Mouse (Mus musculus): ENCODE results near the gene Rnf123. TPM values are rescaled to one million over a fixed set of nuclear protein-coding genes. Genes with fewer than 3 reads are reported as not detected.
"Not testable (repeated sequence)": the region's sequence is repeated elsewhere in the genome, so short reads cannot be mapped to it uniquely, and the experiment has no call there.

Gene Rnf123
- polyA plus RNA-seq, 1 experiment: 20.9 TPM

DNA sequence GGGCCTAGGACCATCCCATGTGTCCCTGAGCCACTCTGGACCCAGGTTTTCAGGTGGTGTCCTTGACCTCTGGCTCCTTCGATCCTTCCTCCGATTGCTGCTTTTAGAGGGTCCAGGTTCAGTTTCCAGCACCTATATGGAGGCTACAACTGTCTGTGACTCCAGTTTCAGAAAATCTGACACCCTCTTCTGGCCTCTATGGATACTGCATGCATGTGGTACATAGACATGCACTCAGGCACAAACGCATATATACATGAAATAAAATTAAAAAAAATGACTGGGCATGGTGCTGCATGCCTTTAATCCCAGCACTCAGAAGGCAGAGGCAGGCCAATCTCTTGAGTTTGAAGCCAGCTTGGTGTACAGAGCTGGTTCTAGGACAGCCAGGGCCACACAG is 55.3 kb downstream of the Rnf123 start:
- peaks cover 17% of the 10 kb centered on the region for H3K36me3 ChIP-seq (ENCODE audit: control insufficient read depth, insufficient read depth, low read length, poor library complexity, severe bottlenecking)
- H3K27ac ChIP-seq (ENCODE audit: insufficient read depth, low read length): no peak overlapping the region
- no peaks in the 10 kb centered on the region for H3K9me3 ChIP-seq (replicated peaks; ENCODE audit: control insufficient read depth, insufficient read depth, low read length, poor library complexity, severe bottlenecking)
- H3K9ac ChIP-seq (ENCODE audit: low read depth, poor library complexity, severe bottlenecking): no peak overlapping the region
- no peak overlapping the region for H3K4me3 ChIP-seq (ENCODE audit: low read depth, low read length)
- no peaks in the 10 kb centered on the region for H3K27me3 ChIP-seq (ENCODE audit: control insufficient read depth, insufficient read depth, low read length, poor library complexity, severe bottlenecking)
- H3K4me1 ChIP-seq (ENCODE audit: control insufficient read depth, insufficient read depth, low read length): no peaks in the 10 kb centered on the region
- TF ChIP-seq POLR2A (IDR thresholded peaks at IDR 0.05; ENCODE audit: insufficient read depth, low read length): no peak
- TF ChIP-seq CTCF (IDR thresholded peaks at IDR 0.05; ENCODE audit: low read depth, low read length): no peak
- TF ChIP-seq EP300 (IDR thresholded peaks at IDR 0.05; ENCODE audit: insufficient read depth, low read depth, low read length): no peak

DNA sequence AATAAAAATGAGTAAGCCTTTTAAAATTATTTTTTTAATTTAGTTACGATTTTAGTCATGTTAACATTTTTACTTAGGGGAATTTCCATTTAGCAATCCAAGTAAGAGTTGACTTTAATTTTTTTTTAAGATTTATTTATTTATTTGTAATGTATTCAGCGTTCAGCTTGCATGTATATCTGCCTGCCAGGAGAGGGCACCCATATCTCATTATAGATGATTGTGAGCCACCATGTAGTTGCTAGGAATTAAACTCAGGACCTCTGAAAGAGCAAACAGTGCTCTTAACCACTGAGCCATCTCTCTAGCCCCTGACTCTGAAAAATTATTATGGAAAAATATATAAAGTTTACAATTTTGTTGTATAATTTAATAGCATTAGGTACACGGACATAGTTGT is 56.6 kb downstream of the Rnf123 start:
- peaks cover 17% of the 10 kb centered on the region for H3K36me3 ChIP-seq (ENCODE audit: control insufficient read depth, insufficient read depth, low read length, poor library complexity, severe bottlenecking)
- no peak for TF ChIP-seq POLR2A (IDR thresholded peaks at IDR 0.05; ENCODE audit: insufficient read depth, low read length)
- H3K4me1 ChIP-seq (ENCODE audit: control insufficient read depth, insufficient read depth, low read length): peaks cover 1% of the 10 kb centered on the region
- H3K4me3 ChIP-seq (ENCODE audit: low read depth, low read length): no peak overlapping the region
- no peaks in the 10 kb centered on the region for H3K9me3 ChIP-seq (replicated peaks; ENCODE audit: control insufficient read depth, insufficient read depth, low read length, poor library complexity, severe bottlenecking)
- no peak overlapping the region for H3K9ac ChIP-seq (ENCODE audit: low read depth, poor library complexity, severe bottlenecking)
- no peak overlapping the region for H3K27ac ChIP-seq (ENCODE audit: insufficient read depth, low read length)
- H3K27me3 ChIP-seq (ENCODE audit: control insufficient read depth, insufficient read depth, low read length, poor library complexity, severe bottlenecking): no peaks in the 10 kb centered on the region

DNA sequence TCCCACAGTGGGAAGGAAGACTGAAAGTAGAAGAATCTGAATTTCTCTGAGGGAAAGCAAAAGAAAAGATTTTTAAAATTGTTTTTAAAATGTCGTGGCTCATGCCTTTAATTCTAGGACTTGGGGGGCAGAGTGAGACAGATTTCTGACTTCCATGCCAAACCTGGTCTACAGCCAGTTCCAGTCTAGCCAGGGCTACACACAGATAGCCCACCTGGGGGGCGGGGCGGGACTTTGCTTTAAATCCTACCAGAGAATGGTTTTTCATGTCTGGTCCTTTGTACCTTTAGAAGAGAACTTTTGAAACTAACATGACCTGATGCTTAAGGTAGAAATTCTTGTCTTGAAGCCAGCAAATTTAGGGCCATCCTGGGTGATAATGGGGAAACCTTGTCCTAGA is 59.9 kb downstream of the Rnf123 start:
- Histone ChIP-seq H3K9me3 (replicated peaks; ENCODE audit: control insufficient read depth, insufficient read depth, low read length, poor library complexity, severe bottlenecking) (no peaks in the 10 kb centered on the region), H3K27ac (ENCODE audit: insufficient read depth, low read length) (no peak overlapping the region), H3K27me3 (ENCODE audit: control insufficient read depth, insufficient read depth, low read length, poor library complexity, severe bottlenecking) (no peaks in the 10 kb centered on the region), H3K4me1 (ENCODE audit: control insufficient read depth, insufficient read depth, low read length) (peaks cover 3% of the 10 kb centered on the region), H3K9ac (ENCODE audit: low read depth, poor library complexity, severe bottlenecking) (no peak overlapping the region), H3K36me3 (ENCODE audit: control insufficient read depth, insufficient read depth, low read length, poor library complexity, severe bottlenecking) (peaks cover 17% of the 10 kb centered on the region), H3K4me3 (ENCODE audit: low read depth, low read length) (no peak overlapping the region)
- TF ChIP-seq CTCF (IDR thresholded peaks at IDR 0.05; ENCODE audit: low read depth, low read length) (no peak), POLR2A (IDR thresholded peaks at IDR 0.05; ENCODE audit: insufficient read depth, low read length) (no peak), EP300 (IDR thresholded peaks at IDR 0.05; ENCODE audit: insufficient read depth, low read depth, low read length) (no peak)

DNA sequence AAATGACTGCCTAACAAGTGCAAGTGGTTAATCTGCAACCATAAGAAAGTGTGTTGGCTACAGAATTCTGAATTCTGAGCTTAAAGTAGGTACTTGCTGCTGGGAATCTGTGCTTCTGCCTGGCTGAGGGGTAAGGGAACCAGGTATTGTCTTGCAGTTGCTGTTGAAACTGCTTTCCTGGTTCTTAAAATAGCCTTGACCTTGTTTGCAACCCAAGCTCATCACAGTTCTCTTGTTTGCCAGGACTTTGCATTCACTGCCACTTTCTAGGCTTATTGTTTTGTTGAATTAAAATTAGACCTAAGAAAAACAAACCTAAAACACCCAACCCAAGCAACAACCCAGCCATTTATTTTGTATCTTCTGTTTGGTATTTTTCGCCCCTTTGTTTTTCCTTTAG is 62.4 kb downstream of the Rnf123 start:
- Histone ChIP-seq H3K9me3 (replicated peaks; ENCODE audit: control insufficient read depth, insufficient read depth, low read length, poor library complexity, severe bottlenecking) (no peaks in the 10 kb centered on the region), H3K4me3 (ENCODE audit: low read depth, low read length) (no peak overlapping the region), H3K9ac (ENCODE audit: low read depth, poor library complexity, severe bottlenecking) (no peak overlapping the region), H3K27ac (ENCODE audit: insufficient read depth, low read length) (no peak overlapping the region), H3K4me1 (ENCODE audit: control insufficient read depth, insufficient read depth, low read length) (peaks cover 3% of the 10 kb centered on the region), H3K36me3 (ENCODE audit: control insufficient read depth, insufficient read depth, low read length, poor library complexity, severe bottlenecking) (peaks cover 9% of the 10 kb centered on the region), H3K27me3 (ENCODE audit: control insufficient read depth, insufficient read depth, low read length, poor library complexity, severe bottlenecking) (no peaks in the 10 kb centered on the region)
- no peak for TF ChIP-seq CTCF (IDR thresholded peaks at IDR 0.05; ENCODE audit: low read depth, low read length)
- TF ChIP-seq EP300 (IDR thresholded peaks at IDR 0.05; ENCODE audit: insufficient read depth, low read depth, low read length): no peak
- no peak for TF ChIP-seq POLR2A (IDR thresholded peaks at IDR 0.05; ENCODE audit: insufficient read depth, low read length)

DNA sequence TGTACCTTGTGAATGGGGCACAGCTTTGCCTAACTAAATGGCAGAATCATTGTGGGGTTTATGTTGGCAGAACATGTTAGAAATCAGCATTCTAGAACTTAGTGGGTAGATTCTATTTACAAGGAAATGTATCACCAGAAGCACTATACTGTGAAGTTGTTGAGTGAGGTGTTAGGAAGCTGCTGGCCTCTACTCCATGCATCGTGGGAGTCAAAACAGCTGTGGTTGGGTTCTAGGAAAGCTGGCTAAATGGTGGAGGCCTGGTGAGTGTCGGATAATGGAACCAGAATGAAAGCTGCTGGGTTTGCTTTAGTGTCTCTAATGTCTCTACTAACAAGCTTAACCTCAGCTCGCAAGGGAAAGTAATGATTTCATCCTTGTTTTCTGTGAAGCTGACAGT is 66.0 kb downstream of the Rnf123 start:
- Histone ChIP-seq H3K36me3 (ENCODE audit: control insufficient read depth, insufficient read depth, low read length, poor library complexity, severe bottlenecking) (peaks cover 2% of the 10 kb centered on the region; the same call in 1 of the 2 replicates), H3K4me1 (ENCODE audit: control insufficient read depth, insufficient read depth, low read length) (peaks cover 3% of the 10 kb centered on the region), H3K27ac (ENCODE audit: insufficient read depth, low read length) (no peak overlapping the region), H3K4me3 (ENCODE audit: low read depth, low read length) (no peak overlapping the region), H3K9me3 (replicated peaks; ENCODE audit: control insufficient read depth, insufficient read depth, low read length, poor library complexity, severe bottlenecking) (no peaks in the 10 kb centered on the region), H3K27me3 (ENCODE audit: control insufficient read depth, insufficient read depth, low read length, poor library complexity, severe bottlenecking) (no peaks in the 10 kb centered on the region), H3K9ac (ENCODE audit: low read depth, poor library complexity, severe bottlenecking) (no peak overlapping the region)
- TF ChIP-seq CTCF (IDR thresholded peaks at IDR 0.05; ENCODE audit: low read depth, low read length) (no peak), POLR2A (IDR thresholded peaks at IDR 0.05; ENCODE audit: insufficient read depth, low read length) (no peak), EP300 (IDR thresholded peaks at IDR 0.05; ENCODE audit: insufficient read depth, low read depth, low read length) (no peak)

DNA sequence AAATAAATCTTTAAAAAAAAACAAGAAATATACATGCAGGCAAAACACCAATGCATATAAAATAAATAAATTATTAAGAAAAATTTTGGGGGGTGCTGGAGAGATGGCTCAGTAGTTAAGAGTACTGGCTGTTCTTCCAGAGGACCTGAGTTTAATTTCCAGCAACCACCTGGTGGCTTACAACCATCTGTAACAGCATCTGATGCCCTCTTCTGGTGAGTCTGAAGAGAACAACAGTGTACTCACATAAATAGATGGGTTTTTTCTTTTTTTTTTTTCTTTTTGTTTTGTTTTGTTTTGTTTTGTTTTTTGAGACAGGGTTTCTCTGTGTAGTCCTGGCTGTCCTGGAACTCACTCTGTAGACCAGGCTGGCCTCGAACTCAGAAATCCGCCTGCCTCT is 69.6 kb downstream of the Rnf123 start:
- H3K36me3 ChIP-seq (ENCODE audit: control insufficient read depth, insufficient read depth, low read length, poor library complexity, severe bottlenecking); H3K9ac ChIP-seq (ENCODE audit: low read depth, poor library complexity, severe bottlenecking); H3K4me3 ChIP-seq (ENCODE audit: low read depth, low read length); H3K27me3 ChIP-seq (ENCODE audit: control insufficient read depth, insufficient read depth, low read length, poor library complexity, severe bottlenecking); H3K4me1 ChIP-seq (ENCODE audit: control insufficient read depth, insufficient read depth, low read length); H3K9me3 ChIP-seq (replicated peaks; ENCODE audit: control insufficient read depth, insufficient read depth, low read length, poor library complexity, severe bottlenecking); H3K27ac ChIP-seq (ENCODE audit: insufficient read depth, low read length): not testable (repeated sequence)
